Mouse (Mus musculus) lung, embryonic 16.5 days (tissue): Measurements from ENCODE around the gene Nccrp1. TPM values are rescaled to one million over a fixed set of nuclear protein-coding genes. Genes with fewer than 3 reads are reported as not detected.
"Not testable (repeated sequence)": the region's sequence is repeated elsewhere in the genome, so short reads cannot be mapped to it uniquely, and the experiment has no call there.

Experiments used
- ATAC-seq: fragments of 200-750 bp; cut with Nextera tagmentation; 2 replicates; pipeline ENCODE4 v1.8.0; 2017; ENCODE audit warnings: low read depth, mild to moderate bottlenecking, moderate library complexity
- H3K27ac ChIP-seq: fragments of 300-500 bp; sonication (generic); 2 replicates; pipeline ENCODE4 v1.5.1; 2014; ENCODE audit warnings: mild to moderate bottlenecking, control low read depth, low read length
- H3K27me3 ChIP-seq: fragments of 300-500 bp; sonication (generic); 2 replicates; pipeline ENCODE4 v1.6.1; 2014; ENCODE audit warnings: low read depth, low read length, mixed read lengths; ENCODE audit not compliant: control insufficient read depth, insufficient read depth
- H3K36me3 ChIP-seq: fragments of 300-500 bp; sonication (generic); 2 replicates; pipeline ENCODE4 v1.6.1; 2014; ENCODE audit warnings: low read length; ENCODE audit not compliant: control insufficient read depth, insufficient read depth
- H3K4me1 ChIP-seq: fragments of 300-500 bp; sonication (generic); replicated peaks from 2 replicates; pipeline ENCODE4 v1.6.1; 2014; ENCODE audit warnings: low read length, mixed read lengths; ENCODE audit not compliant: control insufficient read depth, insufficient read depth
- H3K4me2 ChIP-seq: fragments of 300-500 bp; sonication (generic); 2 replicates; pipeline ENCODE4 v1.6.1; 2014; ENCODE audit warnings: low read depth, low read length, control low read depth
- H3K4me3 ChIP-seq: fragments of 300-500 bp; sonication (generic); 2 replicates; pipeline ENCODE4 v1.5.1; 2014; ENCODE audit warnings: mild to moderate bottlenecking, low read length, control low read depth
- H3K9ac ChIP-seq: fragments of 300-500 bp; sonication (generic); 2 replicates; pipeline ENCODE4 v1.6.1; 2014; ENCODE audit warnings: low read length, control low read depth
- H3K9me3 ChIP-seq: fragments of 300-500 bp; sonication (generic); 2 replicates; pipeline ENCODE4 v1.6.1; 2016; ENCODE audit warnings: low read length; ENCODE audit not compliant: control insufficient read depth
- WGBS: fragments of 180-500 bp; shearing (Covaris S2); extraction: QIAGEN DNeasy Blood & Tissue Kit; methylation state at CpG from one replicate; pipeline ENCODE4 v1.1.7; 2014; 5-methylcytosine and 5-hydroxymethylcytosine counted together
- polyA plus RNA-seq: library from polyadenylated mRNA; unstranded; fragments of >200 nt; fragmentation: Nextera tagmentation; extraction: Ambion mirVana; gene quantifications from 2 replicates; pipeline ENCODE4 v1.2.1, GENCODE M21; 2015

Nccrp1 gene
- polyA plus RNA-seq, 1 experiment from 2014 or later, result not detected

- H3K4me2 ChIP-seq, result no peak overlapping the region
- H3K36me3 ChIP-seq, result no peaks in the 10 kb centered on the region
- no peak overlapping the region for H3K4me3 ChIP-seq
- H3K27me3 ChIP-seq, result peaks cover 35% of the 10 kb centered on the region
- ATAC-seq, result peak; percentile 43; the same call in 1 of the 2 replicates
- H3K9me3 ChIP-seq, result no peaks in the 10 kb centered on the region
- H3K27ac ChIP-seq, result no peak overlapping the region
- 31% methylated on average over 14 of the region's 14 CpGs for WGBS
- no peak overlapping the region for H3K9ac ChIP-seq
- peaks cover 8% of the 10 kb centered on the region; the same call in 1 of the 2 replicates for H3K4me1 ChIP-seq
These were observed 1.8 kb downstream of the Nccrp1 start for GRCm38 (mm10) chr7:28545048-28545890.

- WGBS, result 5% methylated on average over 26 of the region's 27 CpGs
- no peak for ATAC-seq
- peak overlapping the region; percentile 50 for H3K4me2 ChIP-seq
- no peaks in the 10 kb centered on the region for H3K36me3 ChIP-seq
- peaks cover 8% of the 10 kb centered on the region; the same call in 1 of the 2 replicates for H3K4me1 ChIP-seq
- H3K27ac ChIP-seq, result no peak overlapping the region
- peak overlapping the region; percentile 26 for H3K4me3 ChIP-seq
- peak overlapping the region; percentile 32; the same call in 1 of the 2 replicates for H3K9ac ChIP-seq
- peaks cover 35% of the 10 kb centered on the region for H3K27me3 ChIP-seq
- no peaks in the 10 kb centered on the region for H3K9me3 ChIP-seq
These were observed 2.9 kb downstream of the Nccrp1 start for GRCm38 (mm10) chr7:28544051-28544601.

- H3K27ac ChIP-seq, result no peak within 1 kb of the TSS
- H3K9ac ChIP-seq, result no peak within 1 kb of the TSS
- H3K4me3 ChIP-seq, result no peak within 1 kb of the TSS
- WGBS, result 45% methylated on average over 4 of the region's 4 CpGs
- H3K4me2 ChIP-seq, result no peak within 1 kb of the TSS
- H3K36me3 ChIP-seq, result no peaks in the 10 kb centered on the region
- no peak for ATAC-seq
- no peaks in the 10 kb centered on the region for H3K4me1 ChIP-seq
- H3K27me3 ChIP-seq, result peaks cover 17% of the 10 kb centered on the region
- no peaks in the 10 kb centered on the region for H3K9me3 ChIP-seq
These were observed 6.5 kb downstream of the Nccrp1 start, which contains the start of gene Sycn for GRCm38 (mm10) chr7:28540526-28540925. Sycn (plus strand) TSS chr7:28540885.

GRCm38 (mm10) chr7:28538886-28539285 is 8.2 kb downstream of the Nccrp1 start:
- 90% methylated on average over 6 of the region's 6 CpGs for WGBS
- not testable (repeated sequence) for H3K36me3 ChIP-seq, H3K4me1 ChIP-seq, ATAC-seq, H3K4me2 ChIP-seq, H3K27me3 ChIP-seq, H3K9ac ChIP-seq, H3K27ac ChIP-seq, H3K9me3 ChIP-seq, H3K4me3 ChIP-seq

GRCm38 (mm10) chr7:28532005-28532404 is 15.0 kb downstream of the Nccrp1 start:
- Histone ChIP-seq H3K9me3 (no peaks in the 10 kb centered on the region), H3K27me3 (no peaks in the 10 kb centered on the region), H3K4me2 (no peak overlapping the region), H3K4me1 (no peaks in the 10 kb centered on the region; the same call in 1 of the 2 replicates), H3K27ac (0 out of 2 replicates have a peak overlapping the region, but pooled peaks have one; percentile 7), H3K36me3 (no peaks in the 10 kb centered on the region), H3K4me3 (no peak overlapping the region), H3K9ac (no peak overlapping the region)
- peak; percentile 93 for ATAC-seq
- 61% methylated on average over 8 of the region's 8 CpGs for WGBS

GRCm38 (mm10) chr7:28527922-28528719 is 18.9 kb downstream of the Nccrp1 start:
- Histone ChIP-seq H3K9me3 (no peaks in the 10 kb centered on the region), H3K4me3 (no peak overlapping the region), H3K4me2 (no peak overlapping the region), H3K27ac (no peak overlapping the region), H3K27me3 (no peaks in the 10 kb centered on the region), H3K36me3 (no peaks in the 10 kb centered on the region), H3K9ac (no peak overlapping the region), H3K4me1 (no peaks in the 10 kb centered on the region; the same call in 1 of the 2 replicates)
- 5% methylated on average over 19 of the region's 19 CpGs for WGBS
- ATAC-seq, result peak; percentile 59

GRCm38 (mm10) chr7:28522536-28522935 is 24.5 kb downstream of the Nccrp1 start, which contains the start of gene Ifnl3:
Ifnl3 (plus strand) TSS chr7:28522836.
- H3K4me3 ChIP-seq, H3K4me2 ChIP-seq, H3K9ac ChIP-seq, H3K27ac ChIP-seq, H3K27me3 ChIP-seq, H3K9me3 ChIP-seq, H3K4me1 ChIP-seq, H3K36me3 ChIP-seq, ATAC-seq: not testable (repeated sequence)
- WGBS, result 62% methylated on average over 5 of the region's 6 CpGs

GRCm38 (mm10) chr7:28511441-28511840 is 35.6 kb downstream of the Nccrp1 start:
- 64% methylated on average over 8 of the region's 8 CpGs for WGBS
- H3K4me3 ChIP-seq, result no peak overlapping the region
- no peak overlapping the region for H3K9ac ChIP-seq
- no peaks in the 10 kb centered on the region for H3K27me3 ChIP-seq
- H3K36me3 ChIP-seq, result no peaks in the 10 kb centered on the region
- H3K9me3 ChIP-seq, result no peaks in the 10 kb centered on the region
- H3K4me1 ChIP-seq, result no peaks in the 10 kb centered on the region
- ATAC-seq, result no peak
- no peak overlapping the region for H3K4me2 ChIP-seq
- no peak overlapping the region for H3K27ac ChIP-seq
